Mouse (Mus musculus): ENCODE measurements around the gene Agpat1.

Gene Agpat1

GRCm38 (mm10) chr17:34651507-34652221, 47.6 kb downstream of the Agpat1 start:
- in situ Hi-C loops (cut with MboI): no loop called here

GRCm38 (mm10) chr17:34652546-34652945, 48.5 kb downstream of the Agpat1 start:
- in situ Hi-C loops (cut with MboI): no loop called here

GRCm38 (mm10) chr17:34652985-34653384, 48.9 kb downstream of the Agpat1 start:
- in situ Hi-C loops (cut with MboI): no loop called here

GRCm38 (mm10) chr17:34653746-34654285, 49.8 kb downstream of the Agpat1 start:
- in situ Hi-C loops (cut with MboI): no loop called here

GRCm38 (mm10) chr17:34654392-34654791, 50.3 kb downstream of the Agpat1 start:
- in situ Hi-C loops (cut with MboI): no loop called here

GRCm38 (mm10) chr17:34655160-34655559, 51.1 kb downstream of the Agpat1 start:
- in situ Hi-C loops (cut with MboI): no loop called here

- in situ Hi-C loops (cut with MboI): no loop called here
Observed at GRCm38 (mm10) chr17:34655581-34655991, 51.5 kb downstream of the Agpat1 start.

GRCm38 (mm10) chr17:34656666-34657065, 52.6 kb downstream of the Agpat1 start:
- in situ Hi-C loops (cut with MboI): no loop called here

- in situ Hi-C loops (cut with MboI): no loop called here
Observed at GRCm38 (mm10) chr17:34657271-34657670, 53.2 kb downstream of the Agpat1 start.

GRCm38 (mm10) chr17:34658145-34658544, 54.1 kb downstream of the Agpat1 start:
- in situ Hi-C loops (cut with MboI): no loop called here

GRCm38 (mm10) chr17:34658591-34658990, 54.5 kb downstream of the Agpat1 start:
- in situ Hi-C loops (cut with MboI): no loop called here

- in situ Hi-C loops (cut with MboI): no loop called here
Observed at GRCm38 (mm10) chr17:34659181-34659896, 55.3 kb downstream of the Agpat1 start.

GRCm38 (mm10) chr17:34659897-34660214, 55.8 kb downstream of the Agpat1 start:
- in situ Hi-C loops (cut with MboI): no loop called here

GRCm38 (mm10) chr17:34660259-34660820, 56.3 kb downstream of the Agpat1 start:
- in situ Hi-C loops (cut with MboI): no loop called here

- in situ Hi-C loops (cut with MboI): no loop called here
Observed at GRCm38 (mm10) chr17:34661121-34661591, 57.1 kb downstream of the Agpat1 start.

GRCm38 (mm10) chr17:34662468-34662867, 58.4 kb downstream of the Agpat1 start:
- in situ Hi-C loops (cut with MboI): no loop called here

- in situ Hi-C loops (cut with MboI): no loop called here
Observed at GRCm38 (mm10) chr17:34662978-34663377, 58.9 kb downstream of the Agpat1 start.

Measured in mature B cell (primary cell).